Mouse (Mus musculus) G1E (cell line): Measurements from ENCODE around the gene Yars.

Experiments
- CTCF ChIP-seq: IDR thresholded peaks from 2 replicates; pipeline ENCODE4 v1.5.1; 2012; ENCODE audit warnings: low read depth, low read length, inconsistent platforms, mixed read lengths
- GATA1 ChIP-seq: IDR thresholded peaks from 2 replicates; pipeline ENCODE4 v1.6.1; 2012; ENCODE audit warnings: borderline replicate concordance, low read length, inconsistent platforms, mixed read lengths

DNA sequence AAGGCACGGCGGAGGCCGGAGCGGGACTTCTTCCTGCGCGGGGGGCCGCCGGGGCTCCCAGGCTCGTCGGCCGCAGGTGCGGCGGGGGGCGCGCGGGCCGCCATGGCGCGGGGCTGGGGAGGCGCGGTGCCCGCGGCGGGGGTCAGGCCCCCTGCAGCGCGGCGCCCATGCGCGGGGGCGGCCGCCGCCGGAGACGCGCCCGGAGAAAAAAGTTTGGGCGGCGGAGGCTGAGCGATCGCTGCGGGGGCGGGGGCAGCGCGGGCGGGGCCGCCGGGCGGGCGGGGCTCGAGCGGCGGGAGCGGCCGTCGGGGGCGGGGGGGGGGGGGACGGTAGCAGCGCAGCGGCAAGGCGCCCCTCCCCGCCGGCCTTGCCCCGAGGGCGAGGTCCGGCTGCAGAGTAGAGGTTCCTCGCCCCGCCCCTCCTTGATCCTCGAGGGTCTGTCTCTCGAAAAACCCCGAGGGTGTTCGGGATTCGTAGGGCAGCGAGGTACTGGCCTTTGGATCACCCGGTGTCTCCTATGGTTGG, 58.7 kb downstream of the Yars start:
- no peak for TF ChIP-seq CTCF
- TF ChIP-seq GATA1, result no peak
